Mouse (Mus musculus): ENCODE data around the gene Bcr. TPM values are rescaled to one million over a fixed set of nuclear protein-coding genes. Genes with fewer than 3 reads are reported as not detected.
A peak's percentile ranks its signal among the peaks of the same experiment; 100 is the strongest.
"Not testable (repeated sequence)": the region's sequence is repeated elsewhere in the genome, so short reads cannot be mapped to it uniquely, and the experiment has no call there.

Bcr gene
- total RNA-seq (2022): 100 to 1,000 TPM; 114 to 143 (median 128) TPM

- peak in 1 of 2 experiments; percentile 57 for DNase-seq (ENCODE audit: low spot score in 2 of 2)
Observed at GRCm38 (mm10) chr10:75060217-75060842, at the start of gene Bcr. Gene Bcr (plus strand): TSS chr10:75060592.

GRCm38 (mm10) chr10:75010704-75011103 lies 49.7 kb upstream of the Bcr start:
- no peak for DNase-seq (ENCODE audit: low spot score in 2 of 2)

- DNase-seq (ENCODE audit: low spot score in 2 of 2): no peak
Observed at GRCm38 (mm10) chr10:75015465-75015864, 44.9 kb upstream of the Bcr start.

- DNase-seq (ENCODE audit: low spot score in 2 of 2): no peak
Observed at GRCm38 (mm10) chr10:75016481-75016880, 43.9 kb upstream of the Bcr start.

GRCm38 (mm10) chr10:75020271-75020670 lies 40.1 kb upstream of the Bcr start:
- no peak for DNase-seq (ENCODE audit: low spot score in 2 of 2)

GRCm38 (mm10) chr10:75021138-75021537 lies 39.3 kb upstream of the Bcr start:
- DNase-seq (ENCODE audit: low spot score in 2 of 2): peak in 1 of 2 experiments; percentile 84

GRCm38 (mm10) chr10:75026491-75026890 lies 33.9 kb upstream of the Bcr start:
- DNase-seq (ENCODE audit: low spot score in 2 of 2): no peak

- DNase-seq (ENCODE audit: low spot score in 2 of 2): no peak
Observed at GRCm38 (mm10) chr10:75028743-75029142, 31.6 kb upstream of the Bcr start.

GRCm38 (mm10) chr10:75029677-75030076 lies 30.7 kb upstream of the Bcr start:
- no peak for DNase-seq (ENCODE audit: low spot score in 2 of 2)

GRCm38 (mm10) chr10:75030234-75030633 lies 30.2 kb upstream of the Bcr start:
- DNase-seq (ENCODE audit: low spot score in 2 of 2): no peak

GRCm38 (mm10) chr10:75031345-75032114 lies 28.9 kb upstream of the Bcr start:
- no peak for DNase-seq (ENCODE audit: low spot score in 2 of 2)

GRCm38 (mm10) chr10:75032395-75032794 lies 28.0 kb upstream of the Bcr start, which contains the start of gene Rsph14:
Gene Rsph14 (minus strand): TSS chr10:75032586.
- DNase-seq (ENCODE audit: low spot score in 2 of 2): peak; percentile 64 to 87

GRCm38 (mm10) chr10:75036883-75037379 lies 23.5 kb upstream of the Bcr start, which contains the start of gene Rab36:
Gene Rab36 (plus strand): TSS chr10:75037058.
- DNase-seq (ENCODE audit: low spot score in 2 of 2): peak; percentile 83 to 95

- not testable (repeated sequence) for DNase-seq (ENCODE audit: low spot score in 2 of 2)
Observed at GRCm38 (mm10) chr10:75042060-75042459, 18.3 kb upstream of the Bcr start.

- no peak for DNase-seq (ENCODE audit: low spot score in 2 of 2)
Observed at GRCm38 (mm10) chr10:75044459-75044858, 15.9 kb upstream of the Bcr start.

- no peak for DNase-seq (ENCODE audit: low spot score in 2 of 2)
Observed at GRCm38 (mm10) chr10:75045831-75046230, 14.6 kb upstream of the Bcr start.

GRCm38 (mm10) chr10:75048711-75049110 lies 11.7 kb upstream of the Bcr start:
- no peak for DNase-seq (ENCODE audit: low spot score in 2 of 2)

GRCm38 (mm10) chr10:75051364-75052074 lies 8.9 kb upstream of the Bcr start:
- DNase-seq (ENCODE audit: low spot score in 2 of 2): no peak

- DNase-seq (ENCODE audit: low spot score in 2 of 2): no peak
Observed at GRCm38 (mm10) chr10:75052902-75053301, 7.5 kb upstream of the Bcr start.

- no peak for DNase-seq (ENCODE audit: low spot score in 2 of 2)
Observed at GRCm38 (mm10) chr10:75053655-75054054, 6.7 kb upstream of the Bcr start.

- DNase-seq (ENCODE audit: low spot score in 2 of 2): no peak
Observed at GRCm38 (mm10) chr10:75054125-75054524, 6.3 kb upstream of the Bcr start.

GRCm38 (mm10) chr10:75055672-75056071 lies 4.7 kb upstream of the Bcr start:
- DNase-seq (ENCODE audit: low spot score in 2 of 2): no peak

Data from left cerebral cortex, adult 8-10 months (tissue).